Mouse (Mus musculus) midbrain, embryonic 14.5 days (tissue): ENCODE data around the gene Vnn3. TPM values are rescaled to one million over a fixed set of nuclear protein-coding genes. Genes with fewer than 3 reads are reported as not detected.

Experiments used
- ATAC-seq: fragments of 200-750 bp; cut with Nextera tagmentation; 2 replicates; pipeline ENCODE4 v1.8.0; 2017; ENCODE audit warnings: moderate number of reproducible peaks, moderate library complexity; ENCODE audit not compliant: low FRiP score, low TSS enrichment
- DNase-seq: peaks from one replicate; pipeline ENCODE4 v3.0.0-alpha.2; 2015
- H3K27ac ChIP-seq: fragments of 300-500 bp; sonication (generic); replicated peaks from 2 replicates; pipeline ENCODE4 v1.5.1; 2014; ENCODE audit warnings: mild to moderate bottlenecking, low read depth, low read length, moderate library complexity
- H3K27me3 ChIP-seq: fragments of 300-500 bp; sonication (generic); 2 replicates; pipeline ENCODE4 v1.6.1; 2014; ENCODE audit warnings: low read length, control low read depth, mixed read lengths; ENCODE audit not compliant: control insufficient read depth, insufficient read depth
- H3K36me3 ChIP-seq: fragments of 300-500 bp; sonication (generic); 2 replicates; pipeline ENCODE4 v1.6.1; 2014; ENCODE audit warnings: low read length, control low read depth; ENCODE audit not compliant: control insufficient read depth, insufficient read depth
- H3K4me1 ChIP-seq: fragments of 300-500 bp; sonication (generic); 2 replicates; pipeline ENCODE4 v1.6.1; 2014; ENCODE audit warnings: mild to moderate bottlenecking, antibody characterized with exemption, low read length, control low read depth; ENCODE audit not compliant: control insufficient read depth, insufficient read depth
- H3K4me2 ChIP-seq: fragments of 300-500 bp; sonication (generic); 2 replicates; pipeline ENCODE4 v1.6.1; 2014; ENCODE audit warnings: mild to moderate bottlenecking, low read length, moderate library complexity
- H3K4me3 ChIP-seq: fragments of 300-500 bp; sonication (generic); replicated peaks from 2 replicates; pipeline ENCODE4 v1.5.1; 2014; ENCODE audit warnings: low read depth, low read length
- H3K9ac ChIP-seq: fragments of 300-500 bp; sonication (generic); replicated peaks from 2 replicates; pipeline ENCODE4 v1.6.1; 2014; ENCODE audit warnings: mild to moderate bottlenecking, low read length, moderate library complexity
- H3K9me3 ChIP-seq: fragments of 300-500 bp; sonication (generic); 2 replicates; pipeline ENCODE4 v1.6.1; 2016; ENCODE audit warnings: low read length, control low read depth, mixed read lengths; ENCODE audit not compliant: control insufficient read depth
- WGBS: fragments of 180-500 bp; shearing (Covaris S2); extraction: QIAGEN DNeasy Blood & Tissue Kit; methylation state at CpG from one replicate; pipeline ENCODE4 v1.1.7; 2014; 5-methylcytosine and 5-hydroxymethylcytosine counted together
- polyA plus RNA-seq: library from polyadenylated mRNA; unstranded; fragments of >200 nt; fragmentation: Nextera tagmentation; extraction: Ambion mirVana; gene quantifications from 2 replicates; pipeline ENCODE4 v1.2.1, GENCODE M21; 2014

Gene Vnn3
- polyA plus RNA-seq, 1 experiment from 2014 or later: not detected

DNA sequence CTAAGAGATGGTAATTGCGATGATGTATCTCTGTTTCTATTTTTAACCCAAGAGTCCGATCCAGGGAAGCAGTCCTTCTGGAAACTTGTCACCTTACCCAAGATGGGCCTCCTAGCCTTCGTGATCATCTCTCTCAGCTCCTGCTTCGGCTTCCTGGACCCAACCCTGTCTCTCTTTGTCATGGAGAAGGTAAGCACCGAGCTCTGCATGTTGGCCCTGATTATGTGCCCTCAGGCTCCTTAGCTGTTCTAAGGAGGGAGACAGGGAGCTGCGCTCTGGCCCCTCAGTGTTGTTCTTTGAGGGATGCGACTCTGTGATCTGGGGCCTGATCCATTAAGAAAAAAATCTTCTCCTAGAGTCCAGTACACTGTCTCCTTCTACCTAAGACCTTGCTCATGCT is 35.0 kb upstream of the Vnn3 start:
- WGBS: 89% methylated on average over 7 of the region's 7 CpGs
- no peak overlapping the region for H3K4me3 ChIP-seq

GRCm38 (mm10) chr10:23826516-23826915 is 24.7 kb upstream of the Vnn3 start:
- ATAC-seq (no peak), DNase-seq (no peak)
- Histone ChIP-seq H3K9ac (no peak overlapping the region), H3K4me3 (no peak overlapping the region), H3K36me3 (peaks cover 51% of the 10 kb centered on the region), H3K27ac (no peak overlapping the region), H3K9me3 (no peaks in the 10 kb centered on the region), H3K4me1 (no peaks in the 10 kb centered on the region), H3K4me2 (no peak overlapping the region), H3K27me3 (no peaks in the 10 kb centered on the region)
- 88% methylated on average over 7 of the region's 7 CpGs for WGBS

More for the DNA sequence above, 35.0 kb upstream of the Vnn3 start:
- Histone ChIP-seq H3K4me1 (no peaks in the 10 kb centered on the region), H3K27me3 (no peaks in the 10 kb centered on the region), H3K4me2 (no peak overlapping the region), H3K27ac (no peak overlapping the region), H3K36me3 (peaks cover 33% of the 10 kb centered on the region), H3K9ac (no peak overlapping the region), H3K9me3 (no peaks in the 10 kb centered on the region)
- DNase-seq: no peak
- ATAC-seq: no peak

DNA sequence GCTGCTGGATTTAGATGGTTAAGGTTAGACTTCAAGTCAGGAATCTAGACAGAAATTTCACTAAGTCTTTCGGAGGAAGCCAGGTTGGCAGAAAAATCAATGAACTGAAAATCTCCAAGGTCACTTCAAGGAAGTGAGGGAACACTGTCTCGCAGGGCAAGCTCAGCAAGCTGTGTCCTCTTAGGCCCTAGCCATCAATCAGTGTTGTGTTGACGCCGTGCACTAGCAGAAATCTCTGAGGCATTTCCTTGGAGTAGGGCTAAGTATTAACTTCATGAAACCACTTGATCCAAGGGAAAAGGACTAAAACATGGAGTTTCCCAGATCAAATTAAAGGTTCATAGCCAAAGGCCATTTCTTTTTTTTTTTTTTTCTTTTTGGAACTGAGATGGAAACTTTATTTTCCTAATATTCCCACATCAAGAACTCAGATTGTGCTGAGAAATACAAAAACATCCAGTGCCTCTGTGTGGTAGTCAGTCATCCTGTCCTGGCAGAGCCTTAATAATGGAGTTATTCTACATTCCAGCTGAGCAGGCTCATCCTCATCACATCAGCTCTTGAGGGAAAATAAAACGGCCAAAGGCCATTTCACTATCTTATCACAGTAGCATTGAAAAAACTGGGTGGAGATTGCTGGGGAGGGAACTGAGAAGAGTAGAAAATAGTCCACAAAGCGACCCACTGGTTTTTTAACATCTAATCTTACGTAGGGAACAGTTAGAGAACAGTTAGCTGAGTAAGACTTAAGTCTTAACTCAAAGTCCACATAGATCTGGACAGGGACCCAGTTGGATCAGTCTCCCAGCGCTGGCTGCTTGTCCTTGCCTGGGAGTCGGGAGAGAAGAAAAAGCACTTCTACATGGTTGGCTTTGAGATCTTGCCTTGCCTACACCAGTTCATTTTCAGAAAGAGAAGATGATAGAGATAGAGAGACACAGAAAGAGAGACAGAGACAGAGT is 15.0 kb upstream of the Vnn3 start:
- H3K9me3 ChIP-seq: no peaks in the 10 kb centered on the region
- no peak overlapping the region for H3K9ac ChIP-seq
- DNase-seq (no peak), ATAC-seq (no peak)
- no peak overlapping the region for H3K4me2 ChIP-seq
- H3K27ac ChIP-seq: no peak overlapping the region
- no peaks in the 10 kb centered on the region for H3K27me3 ChIP-seq
- WGBS: 87% methylated on average over 9 of the region's 9 CpGs
- no peaks in the 10 kb centered on the region for H3K4me1 ChIP-seq
- no peak overlapping the region for H3K4me3 ChIP-seq
- H3K36me3 ChIP-seq: no peaks in the 10 kb centered on the region

- Histone ChIP-seq H3K4me3 (no peak overlapping the region), H3K4me1 (no peaks in the 10 kb centered on the region), H3K36me3 (no peaks in the 10 kb centered on the region), H3K9me3 (no peaks in the 10 kb centered on the region), H3K4me2 (no peak overlapping the region), H3K27me3 (no peaks in the 10 kb centered on the region), H3K9ac (no peak overlapping the region), H3K27ac (no peak overlapping the region)
- 84% methylated on average over 3 of the region's 3 CpGs for WGBS
- DNase-seq: no peak
- ATAC-seq: no peak
Observed at GRCm38 (mm10) chr10:23837115-23837514, 14.1 kb upstream of the Vnn3 start.

DNA sequence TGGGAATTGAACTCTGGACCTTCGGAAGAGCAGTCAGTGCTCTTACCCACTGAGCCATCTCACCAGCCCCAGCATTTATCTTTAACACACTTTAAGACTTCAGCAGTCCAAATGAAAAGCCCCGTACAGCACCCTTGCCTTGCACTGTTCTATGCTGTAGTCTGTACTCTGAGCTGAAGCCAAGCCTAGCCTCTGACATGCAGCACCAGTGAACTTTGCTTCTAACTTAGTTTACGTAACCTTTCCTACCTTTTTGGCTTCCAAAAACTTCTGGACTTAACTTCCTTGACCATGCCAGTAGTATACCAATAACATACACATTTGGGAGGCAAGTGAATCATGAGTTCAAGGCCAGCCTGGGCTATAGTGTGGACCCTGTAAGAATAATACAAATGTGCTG is 12.4 kb upstream of the Vnn3 start:
- Histone ChIP-seq H3K9me3 (no peaks in the 10 kb centered on the region), H3K4me3 (no peak overlapping the region), H3K4me2 (no peak overlapping the region), H3K4me1 (no peaks in the 10 kb centered on the region), H3K27ac (no peak overlapping the region), H3K36me3 (no peaks in the 10 kb centered on the region), H3K9ac (no peak overlapping the region), H3K27me3 (no peaks in the 10 kb centered on the region)
- no peak for DNase-seq
- WGBS: 90% methylated on average over 3 of the region's 3 CpGs
- no peak for ATAC-seq

- ATAC-seq (no peak), DNase-seq (no peak)
- H3K9ac ChIP-seq: no peak overlapping the region
- H3K27ac ChIP-seq: no peak overlapping the region
- no peaks in the 10 kb centered on the region for H3K36me3 ChIP-seq
- no peak overlapping the region for H3K4me2 ChIP-seq
- H3K27me3 ChIP-seq: no peaks in the 10 kb centered on the region
- H3K4me3 ChIP-seq: no peak overlapping the region
- no peaks in the 10 kb centered on the region for H3K4me1 ChIP-seq
- WGBS: 59% methylated on average over 9 of the region's 9 CpGs
- H3K9me3 ChIP-seq: no peaks in the 10 kb centered on the region
Observed at GRCm38 (mm10) chr10:23839368-23839767, 11.9 kb upstream of the Vnn3 start.

DNA sequence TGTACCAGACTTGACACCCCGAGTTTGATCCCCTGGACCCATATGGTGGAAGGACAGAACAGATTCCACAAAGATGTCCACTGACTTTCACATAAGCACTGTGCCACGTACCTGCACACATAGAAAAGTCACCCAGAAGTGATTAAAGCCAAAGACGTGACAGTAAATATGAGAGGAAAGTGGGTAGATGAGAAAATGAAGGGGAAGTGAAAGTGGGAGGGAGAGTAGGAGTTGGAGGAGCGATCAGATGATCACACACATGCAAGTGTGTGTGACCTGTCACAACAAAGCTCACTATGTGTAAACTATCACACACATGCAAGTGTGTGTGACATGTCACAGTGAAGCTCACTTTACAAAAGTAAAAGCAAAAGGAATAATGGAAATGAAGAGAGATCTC is 10.8 kb upstream of the Vnn3 start:
- H3K27ac ChIP-seq: no peak overlapping the region
- no peak for DNase-seq
- H3K27me3 ChIP-seq: no peaks in the 10 kb centered on the region
- H3K9me3 ChIP-seq: no peaks in the 10 kb centered on the region
- no peaks in the 10 kb centered on the region for H3K4me1 ChIP-seq
- WGBS: 81% methylated on average over 4 of the region's 4 CpGs
- no peak overlapping the region for H3K4me3 ChIP-seq
- H3K36me3 ChIP-seq: no peaks in the 10 kb centered on the region
- no peak overlapping the region for H3K9ac ChIP-seq
- H3K4me2 ChIP-seq: no peak overlapping the region
- ATAC-seq: no peak

DNA sequence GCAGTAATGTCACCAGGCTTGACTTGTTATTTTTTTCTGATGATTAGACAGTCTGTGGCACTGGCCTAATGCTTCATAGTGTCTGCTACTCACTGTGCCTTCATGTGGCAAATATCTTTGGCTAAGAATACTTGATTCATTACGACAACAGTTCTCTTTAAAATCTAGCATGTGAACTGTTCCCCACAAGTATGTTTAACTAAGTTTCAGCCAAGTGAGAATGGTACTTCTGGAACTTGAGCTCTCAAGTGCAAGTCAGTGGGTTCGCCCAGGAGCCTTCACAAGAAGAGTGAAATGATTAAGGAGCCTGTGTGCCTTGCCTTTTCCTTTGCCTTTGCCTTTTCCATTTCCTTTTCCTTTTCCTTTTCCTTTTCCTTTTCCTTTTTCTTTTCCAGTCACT is 834 bp downstream of the Vnn3 start:
- Histone ChIP-seq H3K36me3 (no peaks in the 10 kb centered on the region), H3K9me3 (no peaks in the 10 kb centered on the region), H3K9ac (no peak overlapping the region), H3K4me1 (no peaks in the 10 kb centered on the region), H3K27ac (no peak overlapping the region), H3K4me2 (no peak overlapping the region), H3K4me3 (no peak overlapping the region), H3K27me3 (no peaks in the 10 kb centered on the region)
- WGBS: 87% methylated on average over 2 of the region's 2 CpGs
- no peak for DNase-seq
- no peak for ATAC-seq
